Mouse (Mus musculus): ENCODE results near the gene Foxc2. TPM values are rescaled to one million over a fixed set of nuclear protein-coding genes. Genes with fewer than 3 reads are reported as not detected.

Foxc2 gene
- polyA plus RNA-seq, 1 experiment, result not detected

DNA sequence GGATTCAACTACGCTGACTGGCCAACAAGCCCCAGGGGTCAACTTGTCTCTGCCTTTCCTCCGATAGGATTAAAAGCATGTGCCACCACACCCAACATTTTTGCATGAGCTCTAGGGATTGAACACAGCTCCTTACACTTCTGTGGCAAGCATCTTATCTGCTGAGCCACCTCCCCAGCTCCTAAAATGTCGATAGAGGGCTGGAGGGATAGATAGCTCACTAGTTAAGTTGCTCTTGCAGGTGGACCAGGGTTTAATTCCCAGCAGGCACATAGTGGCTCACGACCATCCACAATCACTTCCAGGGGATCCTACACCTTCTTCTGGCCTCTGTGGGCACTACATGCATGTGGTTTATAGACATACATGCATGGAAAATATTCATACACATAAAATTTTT lies 46.4 kb downstream of the Foxc2 start:
- no peak overlapping the region for H3K27ac ChIP-seq (ENCODE audit: control insufficient read depth, insufficient read depth, low read depth, low read length, poor library complexity)
- H3K4me3 ChIP-seq (replicated peaks; ENCODE audit: control insufficient read depth, low read depth, low read length), result no peak overlapping the region
- WGBS, result 61% methylated on average over 4 of the region's 4 CpGs
- no peaks in the 10 kb centered on the region for H3K4me1 ChIP-seq (ENCODE audit: control insufficient read depth, insufficient read depth, low read length)
- TF ChIP-seq CTCF (IDR thresholded peaks at IDR 0.05; ENCODE audit: control insufficient read depth, insufficient read depth, low read length) (no peak), POLR2A (IDR thresholded peaks at IDR 0.05; ENCODE audit: borderline replicate concordance, control insufficient read depth, low read depth, low read length) (no peak)

DNA sequence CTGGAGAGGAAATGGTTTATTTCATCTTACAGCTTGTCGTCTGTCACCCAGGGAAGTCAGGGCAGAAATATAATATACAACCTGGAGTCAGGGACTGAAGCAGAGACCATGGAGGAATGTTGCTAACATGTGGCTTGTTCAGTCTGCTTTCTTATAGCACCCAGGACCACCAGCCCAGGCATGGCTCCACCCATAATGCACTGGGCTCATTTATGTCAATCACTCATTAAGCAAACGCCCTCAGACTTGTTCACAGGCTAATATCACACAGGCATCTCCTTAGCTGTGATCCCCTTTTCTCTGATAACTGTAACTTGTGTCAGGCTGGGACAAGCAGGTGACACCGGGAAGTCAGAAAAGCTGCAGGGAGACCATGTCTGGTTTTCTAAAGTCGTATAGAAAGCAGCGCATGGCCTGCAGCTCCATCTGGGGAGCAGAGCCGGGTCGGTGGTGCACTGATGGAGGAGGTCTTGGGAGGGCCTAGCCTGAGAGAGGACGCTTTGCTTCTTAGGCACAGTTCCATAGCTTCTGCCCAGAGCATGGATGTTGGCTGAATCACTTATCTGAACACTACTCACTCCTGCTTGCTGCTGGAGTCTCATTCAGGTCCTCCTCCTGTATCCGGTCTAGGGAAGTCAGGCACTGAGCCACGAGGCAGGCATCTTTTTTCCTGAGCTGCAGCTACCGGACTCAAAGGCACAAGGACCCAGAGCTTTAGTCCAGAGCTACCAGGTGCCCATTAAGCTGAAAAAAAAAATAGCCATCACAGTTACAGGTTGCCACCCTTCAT lies 47.1 kb downstream of the Foxc2 start:
- Histone ChIP-seq H3K4me1 (ENCODE audit: control insufficient read depth, insufficient read depth, low read length) (no peaks in the 10 kb centered on the region), H3K4me3 (replicated peaks; ENCODE audit: control insufficient read depth, low read depth, low read length) (no peak overlapping the region), H3K27ac (ENCODE audit: control insufficient read depth, insufficient read depth, low read depth, low read length, poor library complexity) (no peak overlapping the region)
- WGBS, result 79% methylated on average over 11 of the region's 11 CpGs
- no peak for TF ChIP-seq POLR2A (IDR thresholded peaks at IDR 0.05; ENCODE audit: borderline replicate concordance, control insufficient read depth, low read depth, low read length)
- no peak for TF ChIP-seq CTCF (IDR thresholded peaks at IDR 0.05; ENCODE audit: control insufficient read depth, insufficient read depth, low read length)

DNA sequence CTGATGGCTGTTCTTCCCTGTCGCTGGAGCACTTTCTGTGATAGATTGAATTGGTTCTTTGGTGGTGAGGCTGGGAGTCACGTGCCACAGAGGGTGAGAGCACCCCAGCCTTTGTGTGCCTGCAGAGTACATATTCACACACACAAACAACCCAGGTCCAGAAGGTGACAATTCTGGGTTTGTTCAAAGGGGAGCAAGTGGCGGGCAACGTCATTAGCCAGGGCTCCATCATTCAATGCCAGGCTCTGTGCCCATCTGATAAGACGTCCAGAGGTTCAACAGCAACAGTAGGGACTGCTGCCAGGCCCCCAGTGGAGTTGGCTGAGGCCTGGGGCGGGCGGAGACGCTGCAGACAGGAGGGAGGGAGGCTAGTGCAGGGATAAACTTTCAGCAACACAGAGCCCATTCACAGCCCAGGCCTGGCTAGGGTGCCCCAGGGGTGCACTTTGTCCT lies 48.1 kb downstream of the Foxc2 start:
- WGBS, result 30% methylated on average over 8 of the region's 8 CpGs

DNA sequence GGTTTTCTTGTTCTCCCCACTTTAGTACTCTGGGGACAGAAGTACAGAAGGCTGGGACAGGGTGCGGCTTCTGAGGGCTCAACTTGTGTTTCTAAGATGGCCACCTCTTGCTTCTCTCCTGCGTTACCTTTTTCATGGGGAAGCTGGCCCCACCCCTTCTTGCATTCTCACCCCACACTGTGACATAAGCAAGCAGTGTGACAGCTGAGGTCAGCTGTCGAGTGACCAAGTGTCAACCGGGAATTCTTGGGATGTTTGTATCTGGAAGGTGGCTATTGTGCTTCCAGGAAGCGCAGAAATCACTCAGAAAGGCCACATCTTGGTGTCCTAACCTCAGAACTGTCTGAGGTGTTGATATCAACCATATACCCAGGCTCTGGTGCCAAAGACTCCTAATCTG lies 52.1 kb downstream of the Foxc2 start:
- no peak overlapping the region for H3K4me3 ChIP-seq (replicated peaks; ENCODE audit: control insufficient read depth, low read depth, low read length)
- TF ChIP-seq CTCF (IDR thresholded peaks at IDR 0.05; ENCODE audit: control insufficient read depth, insufficient read depth, low read length) (no peak), POLR2A (IDR thresholded peaks at IDR 0.05; ENCODE audit: borderline replicate concordance, control insufficient read depth, low read depth, low read length) (no peak)
- no peak overlapping the region for H3K27ac ChIP-seq (ENCODE audit: control insufficient read depth, insufficient read depth, low read depth, low read length, poor library complexity)
- WGBS, result 80% methylated on average over 5 of the region's 5 CpGs
- no peaks in the 10 kb centered on the region; the same call in 1 of the 2 replicates for H3K4me1 ChIP-seq (ENCODE audit: control insufficient read depth, insufficient read depth, low read length)

More for the DNA sequence above, 48.1 kb downstream of the Foxc2 start:
- no peak overlapping the region for H3K4me3 ChIP-seq (replicated peaks; ENCODE audit: control insufficient read depth, low read depth, low read length)
- H3K4me1 ChIP-seq (ENCODE audit: control insufficient read depth, insufficient read depth, low read length), result no peaks in the 10 kb centered on the region
- H3K27ac ChIP-seq (ENCODE audit: control insufficient read depth, insufficient read depth, low read depth, low read length, poor library complexity), result no peak overlapping the region
- no peak for TF ChIP-seq POLR2A (IDR thresholded peaks at IDR 0.05; ENCODE audit: borderline replicate concordance, control insufficient read depth, low read depth, low read length)
- TF ChIP-seq CTCF (IDR thresholded peaks at IDR 0.05; ENCODE audit: control insufficient read depth, insufficient read depth, low read length), result no peak

Other genes with a start within 250 kb of the Foxc2 start
- gene Foxf1, start 31.8 kb upstream of the Foxc2 start, polyA plus RNA-seq (2011; ENCODE audit: insufficient read depth, insufficient read length, low replicate concordance, missing spikeins), result 0.54 TPM in 1 of 2 replicates, not detected in the other
- 8.3 and 13.1 TPM in 2 replicates for gene Mthfsd, start 7.8 kb upstream of the Foxc2 start, polyA plus RNA-seq (2011; ENCODE audit: insufficient read depth, insufficient read length, low replicate concordance, missing spikeins)
- 0.55 TPM in 1 of 2 replicates, not detected in the other for gene Foxl1, start 11.8 kb downstream of the Foxc2 start, polyA plus RNA-seq (2011; ENCODE audit: insufficient read depth, insufficient read length, low replicate concordance, missing spikeins)

All from bone marrow, adult 2 months (tissue).